In genomic region chr2:92360186-92360823, GRCm38 (mm10) we compare ENCODE assay signal across 12 mouse cellular contexts. TPM values are rescaled to one million over a fixed set of nuclear protein-coding genes. Genes with fewer than 3 reads are reported as not detected.
DNase-seq lines count a peak whose midpoint lies in the region; ATAC-seq and TF ChIP-seq lines count a peak whose summit lies in the region.
"Had no signal": no experiment of that assay in that cellular context is flagged by ENCODE, and none has a peak within 500 bp of the region (broad histone marks: within the 10 kb centered on the region; RNA-seq: fewer than 3 reads in every experiment).

No protein-coding gene starts in this region.

- ATAC-seq in forebrain, embryonic 15.5 days (replicated peaks) = peak; percentile 43
- no peak for ATAC-seq in forebrain, embryonic 11.5 days (replicated peaks; ENCODE audit: low FRiP score)
- ATAC-seq in hindbrain, embryonic 16.5 days = peak; percentile 66
- ATAC-seq: CD4-positive, CD25-positive, alpha-beta regulatory T cell, adult 4 months had no signal

- H3K4me2 ChIP-seq in forebrain, embryonic 15.5 days (replicated peaks) = no peak overlapping the region
- H3K4me2 ChIP-seq in forebrain, embryonic 11.5 days (ENCODE audit: low read depth, low read length, severe bottlenecking) = no peak overlapping the region
- no peak overlapping the region for H3K4me2 ChIP-seq in hindbrain, embryonic 16.5 days (ENCODE audit: low read length)
- H3K4me2 ChIP-seq: embryonic facial prominence, embryonic 15.5 days; liver, embryonic 15.5 days had no signal

- no peak for TF ChIP-seq POLR2A in brain, embryonic 14.5 days (IDR thresholded peaks at IDR 0.05; ENCODE audit: borderline replicate concordance, extremely low read depth, insufficient read depth, insufficient read length, poor library complexity, severe bottlenecking)

- peaks cover 57% of the 10 kb centered on the region for H3K36me3 ChIP-seq in forebrain, embryonic 15.5 days
- H3K36me3 ChIP-seq in forebrain, embryonic 11.5 days (ENCODE audit: control insufficient read depth, insufficient read depth, low read length) = peaks cover 6% of the 10 kb centered on the region; the same call in 1 of the 2 replicates
- H3K36me3 ChIP-seq in hindbrain, embryonic 16.5 days (ENCODE audit: control insufficient read depth, insufficient read depth, low read length) = peaks cover 16% of the 10 kb centered on the region

- TF ChIP-seq CTCF in layer of hippocampus, adult 2 months (conservative IDR thresholded peaks at IDR 0.05) = no peak
- no peak for TF ChIP-seq CTCF in brain, embryonic 14.5 days (IDR thresholded peaks at IDR 0.05; ENCODE audit: borderline replicate concordance, extremely low read depth, insufficient read depth, insufficient read length)
- TF ChIP-seq CTCF in gastrocnemius, adult 2 months (IDR thresholded peaks at IDR 0.05) = no peak

- intact Hi-C loops in gastrocnemius, adult 2 months (cut with DNase I) = no loop called here
- intact Hi-C loops in gastrocnemius, postnatal 14 days (cut with DNase I; ENCODE audit: low total_unique reads) = no loop called here

- peak overlapping the region; percentile 51 for H3K27ac ChIP-seq in forebrain, embryonic 15.5 days (replicated peaks)
- H3K27ac ChIP-seq in forebrain, embryonic 11.5 days (ENCODE audit: low read depth, low read length) = no peak overlapping the region
- peak overlapping the region; percentile 44 for H3K27ac ChIP-seq in layer of hippocampus, adult 2 months
- no peak overlapping the region for H3K27ac ChIP-seq in hindbrain, embryonic 16.5 days (ENCODE audit: low read depth, low read length)
- no peak overlapping the region for H3K27ac ChIP-seq in gastrocnemius, adult 2 months
- H3K27ac ChIP-seq: embryonic facial prominence, embryonic 15.5 days; liver, embryonic 15.5 days; macrophage had no signal

- WGBS in forebrain, embryonic 15.5 days = 66% methylated on average over 25 of the region's 25 CpGs
- 80% methylated on average over 25 of the region's 25 CpGs for WGBS in forebrain, embryonic 11.5 days
- WGBS in hindbrain, embryonic 16.5 days = 60% methylated on average over 21 of the region's 25 CpGs

- H3K4me1 ChIP-seq in forebrain, embryonic 15.5 days = 0 out of 2 replicates have a peak, but pooled peaks cover 4% of the 10 kb centered on the region
- H3K4me1 ChIP-seq in forebrain, embryonic 11.5 days (replicated peaks; ENCODE audit: control insufficient read depth, insufficient read depth, low read length) = 0 out of 2 replicates have a peak, but pooled peaks cover 1% of the 10 kb centered on the region
- no peaks in the 10 kb centered on the region for H3K4me1 ChIP-seq in hindbrain, embryonic 16.5 days (ENCODE audit: control insufficient read depth, insufficient read depth, low read depth, low read length)
- H3K4me1 ChIP-seq: liver, embryonic 15.5 days had no signal

- H3K9me3 ChIP-seq in forebrain, embryonic 15.5 days = no peaks in the 10 kb centered on the region
- no peaks in the 10 kb centered on the region for H3K9me3 ChIP-seq in forebrain, embryonic 11.5 days (ENCODE audit: control insufficient read depth, low read length)
- no peaks in the 10 kb centered on the region for H3K9me3 ChIP-seq in hindbrain, embryonic 16.5 days (ENCODE audit: control insufficient read depth, low read length)
- H3K9me3 ChIP-seq: embryonic facial prominence, embryonic 15.5 days; liver, embryonic 15.5 days had no signal

- H3K27me3 ChIP-seq in forebrain, embryonic 15.5 days = no peaks in the 10 kb centered on the region
- H3K27me3 ChIP-seq in forebrain, embryonic 11.5 days (ENCODE audit: control insufficient read depth, insufficient read depth, low read length) = no peaks in the 10 kb centered on the region
- no peaks in the 10 kb centered on the region for H3K27me3 ChIP-seq in hindbrain, embryonic 16.5 days (replicated peaks; ENCODE audit: control insufficient read depth, insufficient read depth, low read length)
- H3K27me3 ChIP-seq: embryonic facial prominence, embryonic 15.5 days; liver, embryonic 15.5 days had no signal

- H3K9ac ChIP-seq in forebrain, embryonic 15.5 days (replicated peaks) = no peak overlapping the region
- no peak overlapping the region for H3K9ac ChIP-seq in forebrain, embryonic 11.5 days (ENCODE audit: low read length)
- H3K9ac ChIP-seq in hindbrain, embryonic 16.5 days (ENCODE audit: low read depth, low read length) = no peak overlapping the region
- H3K9ac ChIP-seq: embryonic facial prominence, embryonic 15.5 days; liver, embryonic 15.5 days had no signal

- H3K4me3 ChIP-seq in forebrain, embryonic 15.5 days = no peak overlapping the region
- H3K4me3 ChIP-seq in forebrain, embryonic 11.5 days (ENCODE audit: low read depth, low read length) = no peak overlapping the region
- no peak overlapping the region for H3K4me3 ChIP-seq in layer of hippocampus, adult 2 months
- H3K4me3 ChIP-seq in hindbrain, embryonic 16.5 days (ENCODE audit: low read length) = no peak overlapping the region
- H3K4me3 ChIP-seq in gastrocnemius, adult 2 months = no peak overlapping the region
- H3K4me3 ChIP-seq: embryonic facial prominence, embryonic 15.5 days; liver, embryonic 15.5 days had no signal

- DNase-seq in forebrain, embryonic 11.5 days (ENCODE audit: low spot score) = no peak
- DNase-seq in layer of hippocampus, adult 2 months (ENCODE audit: low spot score in 2 of 2) = no peak
- no peak for DNase-seq in layer of hippocampus, adult 18-20 months (ENCODE audit: low spot score in 2 of 2)
- peak; percentile 73 for DNase-seq in brain, embryonic 14.5 days (ENCODE audit: low read depth)
- DNase-seq in gastrocnemius, adult 2 months = no peak
- DNase-seq in gastrocnemius, postnatal 14 days = no peak

RNA-seq across cellular contexts. Expression of gene Pex16, which starts 14.2 kb away (rescaled TPM):
- 36.8 and 41.2 TPM in 2 replicates for polyA plus RNA-seq in forebrain, embryonic 15.5 days (2015; fragmentation: Nextera tagmentation; extraction: Ambion mirVana)
- polyA plus RNA-seq in forebrain, embryonic 11.5 days (2014; fragmentation: Nextera tagmentation; extraction: Ambion mirVana) = 18.2 and 22.9 TPM in 2 replicates
- 10 to 100 TPM; 34.9 to 36.1 TPM for total RNA-seq in layer of hippocampus, adult 2 months (2021)
- 10 to 100 TPM; 31.7 to 32.8 TPM for total RNA-seq in layer of hippocampus, adult 18-20 months (2021)
- 37.1 and 47.1 TPM in 2 replicates for polyA plus RNA-seq in brain, embryonic 14.5 days (2012; rRNA removed)
- polyA plus RNA-seq in hindbrain, embryonic 16.5 days (2015; fragmentation: Nextera tagmentation; extraction: Ambion mirVana) = 43.5 and 45.6 TPM in 2 replicates
- total RNA-seq in gastrocnemius, adult 2 months (2021) = 10 to 100 TPM; 15.9 to 19.5 TPM
- 10 to 100 TPM; 17.2 to 22.1 TPM for total RNA-seq in gastrocnemius, postnatal 14 days (2021)

RNA-seq across cellular contexts. Expression of gene Large2, which starts 14.4 kb away (rescaled TPM):
- polyA plus RNA-seq in forebrain, embryonic 15.5 days (2015; fragmentation: Nextera tagmentation; extraction: Ambion mirVana) = 1.5 and 2.6 TPM in 2 replicates
- polyA plus RNA-seq in forebrain, embryonic 11.5 days (2014; fragmentation: Nextera tagmentation; extraction: Ambion mirVana) = 16.1 and 16.4 TPM in 2 replicates
- total RNA-seq in layer of hippocampus, adult 2 months (2021) = 1 to 10 TPM in 1 of 2 experiments, under 1 TPM in 1; 0.98 to 1.1 TPM
- under 1 TPM; 0.20 to 0.86 TPM for total RNA-seq in layer of hippocampus, adult 18-20 months (2021)
- polyA plus RNA-seq in brain, embryonic 14.5 days (2012; rRNA removed) = 3.7 and 3.8 TPM in 2 replicates
- polyA plus RNA-seq in hindbrain, embryonic 16.5 days (2015; fragmentation: Nextera tagmentation; extraction: Ambion mirVana) = 1.7 and 2.3 TPM in 2 replicates
- total RNA-seq in gastrocnemius, adult 2 months (2021) = under 1 TPM in 1 of 2 experiments, not detected in 1; 0.64 TPM
- total RNA-seq in gastrocnemius, postnatal 14 days (2021) = under 1 TPM in 1 of 2 experiments, not detected in 1; 0.41 TPM
- polyA plus RNA-seq: CD4-positive, CD25-positive, alpha-beta regulatory T cell, adult 4 months; macrophage had no signal

RNA-seq across cellular contexts. Expression of gene 1700029I15Rik, which starts 22.0 kb away (rescaled TPM):
- 6.8 and 10.6 TPM in 2 replicates for polyA plus RNA-seq in forebrain, embryonic 15.5 days (2015; fragmentation: Nextera tagmentation; extraction: Ambion mirVana)
- polyA plus RNA-seq in forebrain, embryonic 11.5 days (2014; fragmentation: Nextera tagmentation; extraction: Ambion mirVana) = 2.3 and 3.6 TPM in 2 replicates
- 1 to 10 TPM; 4.5 to 5.0 TPM for total RNA-seq in layer of hippocampus, adult 2 months (2021)
- total RNA-seq in layer of hippocampus, adult 18-20 months (2021) = 1 to 10 TPM; 3.7 to 6.2 TPM
- polyA plus RNA-seq in brain, embryonic 14.5 days (2012; rRNA removed) = 3.0 and 3.8 TPM in 2 replicates
- polyA plus RNA-seq in hindbrain, embryonic 16.5 days (2015; fragmentation: Nextera tagmentation; extraction: Ambion mirVana) = 5.8 and 7.7 TPM in 2 replicates
- 1 to 10 TPM in 1 of 2 experiments, under 1 TPM in 1; 0.69 to 1.1 TPM for total RNA-seq in gastrocnemius, adult 2 months (2021)
- total RNA-seq in gastrocnemius, postnatal 14 days (2021) = under 1 TPM; 0.66 to 0.86 TPM

RNA-seq across cellular contexts. Expression of gene Mapk8ip1, which starts 40.8 kb away (rescaled TPM):
- polyA plus RNA-seq in forebrain, embryonic 15.5 days (2015; fragmentation: Nextera tagmentation; extraction: Ambion mirVana) = 119 and 120 TPM in 2 replicates
- polyA plus RNA-seq in forebrain, embryonic 11.5 days (2014; fragmentation: Nextera tagmentation; extraction: Ambion mirVana) = 35.9 and 41.4 TPM in 2 replicates
- total RNA-seq in layer of hippocampus, adult 2 months (2021) = 100 to 1,000 TPM; 338 to 354 TPM
- total RNA-seq in layer of hippocampus, adult 18-20 months (2021) = 100 to 1,000 TPM; 350 to 365 TPM
- polyA plus RNA-seq in brain, embryonic 14.5 days (2012; rRNA removed) = 193 and 214 TPM in 2 replicates
- polyA plus RNA-seq in hindbrain, embryonic 16.5 days (2015; fragmentation: Nextera tagmentation; extraction: Ambion mirVana) = 112 and 130 TPM in 2 replicates
- 1 to 10 TPM; 3.0 to 3.9 TPM for total RNA-seq in gastrocnemius, adult 2 months (2021)
- total RNA-seq in gastrocnemius, postnatal 14 days (2021) = 10 to 100 TPM; 13.6 to 24.3 TPM

Comparison
In these comparisons a context has a peak if more than half of its experiments do, and no peak if none do; other contexts are left out.
1. H3K27ac ChIP-seq: peak in forebrain, embryonic 15.5 days (single experiment) and layer of hippocampus, adult 2 months (single experiment); none in forebrain, embryonic 11.5 days (single experiment), hindbrain, embryonic 16.5 days (single experiment) and gastrocnemius, adult 2 months (single experiment).